Mouse (Mus musculus): ENCODE results near the gene Zfp410.

The Zfp410 gene

DNA sequence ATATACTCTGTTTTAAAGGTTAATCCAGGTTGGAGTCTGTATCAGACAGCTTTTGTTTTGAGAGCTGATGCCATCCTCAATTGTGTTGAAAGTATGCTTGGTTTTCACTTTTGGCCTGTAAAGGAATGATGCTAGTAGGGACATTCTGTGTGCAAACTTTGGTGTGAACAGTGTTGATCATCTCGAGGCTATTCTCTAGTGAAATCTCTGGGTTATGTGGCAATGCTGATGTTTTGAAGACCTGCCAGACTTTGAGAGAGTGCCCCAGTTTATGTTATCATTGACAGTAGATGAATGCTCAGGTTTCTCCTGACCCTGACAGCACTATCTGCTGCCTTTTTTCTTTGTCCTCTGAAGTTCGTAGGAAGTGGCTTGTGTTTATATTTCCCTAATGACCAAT is 46.2 kb downstream of the Zfp410 start:
- DNase-seq: no peak

GRCm38 (mm10) chr12:84364291-84364690 is 47.6 kb downstream of the Zfp410 start:
- no peak for DNase-seq

- DNase-seq: no peak
Measured at GRCm38 (mm10) chr12:84365137-84365536, 48.5 kb downstream of the Zfp410 start.

DNA sequence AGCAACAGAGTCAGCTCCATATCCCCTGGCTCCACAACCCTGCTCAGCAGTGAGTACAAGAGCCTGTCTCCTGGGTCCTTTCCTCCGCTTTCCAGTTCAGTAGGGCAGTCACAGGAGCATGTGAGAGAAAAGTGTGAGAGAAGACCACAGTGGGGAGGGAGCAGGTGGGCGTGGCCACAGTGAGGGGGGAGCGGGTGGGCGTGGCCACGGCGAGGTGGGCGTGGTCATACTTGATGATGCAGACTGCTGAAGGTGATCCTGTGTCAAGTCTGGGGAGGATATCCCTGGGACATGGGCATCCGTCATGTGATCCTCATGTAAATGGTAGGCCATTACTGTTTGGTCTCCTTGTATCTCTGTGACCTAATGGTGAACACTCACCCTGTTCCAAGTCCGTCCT is 50.3 kb downstream of the Zfp410 start:
- DNase-seq: no peak

DNA sequence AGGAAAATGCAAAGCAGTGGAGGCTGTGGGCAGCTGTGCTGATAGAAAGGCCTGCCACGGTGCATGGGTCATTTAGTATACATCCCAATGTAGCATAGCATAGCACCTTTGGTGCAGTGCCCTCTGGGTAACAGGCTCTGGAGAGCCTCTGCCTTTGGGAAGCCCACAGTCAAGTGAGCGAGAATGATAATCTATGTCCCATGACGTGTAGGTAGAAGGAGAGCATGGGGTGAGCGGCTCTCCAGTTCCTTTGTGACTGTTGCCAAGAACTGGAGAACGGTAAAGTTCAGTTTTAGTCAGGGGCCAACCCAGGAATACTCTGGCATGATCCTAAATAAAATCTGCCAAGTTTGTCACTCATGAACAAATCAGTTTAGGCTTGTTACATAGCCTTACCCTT is 55.0 kb downstream of the Zfp410 start:
- DNase-seq: no peak

- no peak for DNase-seq
Measured at GRCm38 (mm10) chr12:84373831-84374481, 57.3 kb downstream of the Zfp410 start.

GRCm38 (mm10) chr12:84382369-84382768 is 65.7 kb downstream of the Zfp410 start:
- DNase-seq: no peak

- DNase-seq: no peak
Measured at GRCm38 (mm10) chr12:84384644-84385081, 68.0 kb downstream of the Zfp410 start.

- no peak for DNase-seq
Measured at GRCm38 (mm10) chr12:84385408-84385807, 68.8 kb downstream of the Zfp410 start.

DNA sequence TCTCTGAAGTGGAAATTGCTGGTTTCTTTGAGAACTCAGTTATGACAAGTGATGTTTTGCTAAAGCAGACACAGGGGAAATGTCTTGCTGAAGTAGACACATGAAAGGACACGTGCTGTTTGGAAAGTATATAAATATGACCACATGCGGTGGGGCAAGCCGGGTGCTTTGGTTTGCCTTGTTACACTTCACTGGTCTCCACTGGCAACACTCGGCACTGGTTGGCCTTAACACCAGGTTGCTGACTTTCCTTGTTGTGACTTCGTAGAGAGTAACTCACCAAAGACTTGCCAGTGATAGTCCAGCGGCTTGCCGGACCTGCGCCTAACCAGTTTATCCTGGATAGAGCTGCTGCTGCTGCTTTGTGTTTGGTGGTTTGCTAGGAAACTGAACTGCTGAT is 71.4 kb downstream of the Zfp410 start:
- DNase-seq: no peak

DNA sequence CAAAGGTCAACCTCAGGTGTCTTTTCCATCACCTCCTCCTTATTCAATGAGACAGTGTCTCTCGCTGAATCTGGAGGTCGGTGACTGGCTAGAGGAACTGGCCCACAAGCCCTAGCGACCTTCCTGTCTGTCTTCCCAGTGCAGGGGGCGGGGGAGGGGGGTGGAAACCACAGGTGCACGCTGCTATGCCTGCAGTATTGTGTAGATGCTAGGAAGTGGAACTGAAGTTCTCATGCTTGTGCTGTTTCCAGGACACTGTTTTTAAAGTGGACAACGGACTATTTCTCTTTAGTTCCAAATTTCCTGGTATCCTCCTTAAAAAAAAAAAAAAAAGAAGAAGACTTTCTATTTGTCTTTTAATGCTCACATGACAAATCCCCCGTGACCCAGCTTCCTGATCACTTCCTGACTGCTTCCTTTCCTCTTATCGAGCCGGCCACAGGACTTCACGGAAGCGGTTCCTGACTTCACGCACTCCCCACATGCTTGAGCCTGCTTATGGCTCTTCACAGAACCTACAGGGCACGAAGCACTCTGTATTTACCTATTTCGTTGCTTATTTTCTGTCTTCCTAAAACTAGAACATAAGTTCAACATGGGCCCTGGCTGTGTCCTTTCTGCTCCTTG is 72.2 kb downstream of the Zfp410 start:
- no peak for DNase-seq

- DNase-seq: no peak
Measured at GRCm38 (mm10) chr12:84390336-84390735, 73.7 kb downstream of the Zfp410 start.

DNA sequence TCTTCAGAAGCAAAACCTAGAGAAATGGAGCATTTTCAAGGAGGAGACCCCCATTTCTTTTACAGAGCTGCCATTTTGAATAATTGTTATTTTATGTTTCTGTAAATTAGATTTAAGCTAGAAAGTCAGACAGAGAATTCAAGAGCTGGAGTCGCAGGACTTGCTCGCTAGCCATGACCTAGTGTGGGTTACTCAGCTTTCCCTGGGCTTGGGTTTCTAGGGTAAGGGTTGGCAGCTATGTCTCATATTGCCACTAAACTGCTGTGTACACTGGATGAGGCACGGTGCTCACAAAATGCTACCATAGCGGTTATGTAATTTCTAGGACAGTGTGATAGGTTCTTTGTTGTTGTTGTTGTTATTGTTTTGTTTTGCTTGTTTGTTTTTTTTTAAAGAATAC is 76.0 kb downstream of the Zfp410 start:
- no peak for DNase-seq
